Mouse (Mus musculus) heart, adult 8-10 months (tissue): ENCODE results near the gene Cdk2. TPM values are rescaled to one million over a fixed set of nuclear protein-coding genes. Genes with fewer than 3 reads are reported as not detected.

Experiments
- DNase-seq: peaks from one replicate; pipeline ENCODE4 v3.0.0; 2022; ENCODE audit warnings: low spot score
- total RNA-seq, 4 experiments: library from RNA; stranded (reverse); gene quantifications; 2 replicates each; pipeline ENCODE4 v1.2.4; 2022

Gene Cdk2
- total RNA-seq, 4 experiments from 2014 or later = 8.0 to 8.8 (median 8.5) TPM

GRCm38 (mm10) chr10:128656731-128657130 lies 48.1 kb downstream of the Cdk2 start:
- no peak for DNase-seq

- no peak for DNase-seq
Measured at GRCm38 (mm10) chr10:128655254-128655653, 49.6 kb downstream of the Cdk2 start.

GRCm38 (mm10) chr10:128653866-128654265 lies 51.0 kb downstream of the Cdk2 start:
- DNase-seq = no peak

Other genes with a start within 250 kb of the Cdk2 start
- gene Smarcc2, start 245.8 kb downstream of the Cdk2 start, total RNA-seq = 10 to 100 TPM; 76.2 to 83.2 (median 79.1) TPM
- 100 to 1,000 TPM; 202 to 251 (median 236) TPM for gene Myl6, start 210.9 kb downstream of the Cdk2 start, total RNA-seq
- gene Myl6b, start 206.3 kb downstream of the Cdk2 start, total RNA-seq = 1 to 10 TPM; 3.2 to 4.1 (median 3.4) TPM
- gene Esyt1, start 179.2 kb downstream of the Cdk2 start, total RNA-seq = 10 to 100 TPM; 16.5 to 17.5 (median 17.1) TPM
- gene Zc3h10, start 157.3 kb downstream of the Cdk2 start, total RNA-seq = 1 to 10 TPM; 5.7 to 9.9 (median 6.8) TPM
- 1,000 to 10,000 TPM; 1,313 to 1,574 (median 1,476) TPM for gene Rpl41, start 155.7 kb downstream of the Cdk2 start, total RNA-seq
- gene Pa2g4, start 139.0 kb downstream of the Cdk2 start, total RNA-seq = 10 to 100 TPM; 35.0 to 47.9 (median 39.4) TPM
- gene Erbb3, start 115.4 kb downstream of the Cdk2 start, total RNA-seq = 1 to 10 TPM; 6.9 to 8.5 (median 7.9) TPM
- 100 to 1,000 TPM; 142 to 284 (median 234) TPM for gene Rps26, start 78.3 kb downstream of the Cdk2 start, total RNA-seq
- 1 to 10 TPM in 1 of 4 experiments, under 1 TPM in 3; 0.49 to 2.3 (median 0.55) TPM for gene Ikzf4, start 59.0 kb downstream of the Cdk2 start, total RNA-seq
- 10 to 100 TPM; 23.1 to 28.7 (median 25.9) TPM for gene Suox, start 31.0 kb downstream of the Cdk2 start, total RNA-seq
- 10 to 100 TPM; 84.0 to 87.9 (median 85.0) TPM for gene Rab5b, start 8.8 kb downstream of the Cdk2 start, total RNA-seq
- gene Pmel, start 836 bp downstream of the Cdk2 start, total RNA-seq = under 1 TPM; 0.29 to 0.79 (median 0.44) TPM
- gene Dgka, start 39.8 kb upstream of the Cdk2 start, total RNA-seq = 10 to 100 TPM; 11.3 to 12.9 (median 12.6) TPM
- 10 to 100 TPM in 1 of 4 experiments, 1 to 10 TPM in 3; 7.9 to 11.1 (median 9.4) TPM for gene Pym1, start 42.9 kb upstream of the Cdk2 start, total RNA-seq
- 1 to 10 TPM; 2.2 to 2.8 (median 2.5) TPM for gene Mmp19, start 85.9 kb upstream of the Cdk2 start, total RNA-seq
- 10 to 100 TPM; 34.7 to 38.9 (median 35.9) TPM for gene Dnajc14, start 99.0 kb upstream of the Cdk2 start, total RNA-seq
- 1 to 10 TPM; 4.4 to 5.6 (median 4.8) TPM for gene Tmem198b, start 99.3 kb upstream of the Cdk2 start, total RNA-seq
- gene Sarnp, start 112.3 kb upstream of the Cdk2 start, total RNA-seq = 10 to 100 TPM; 31.5 to 40.7 (median 36.8) TPM
- gene Ormdl2, start 116.6 kb upstream of the Cdk2 start, total RNA-seq = 10 to 100 TPM in 1 of 4 experiments, 1 to 10 TPM in 3; 5.8 to 10.5 (median 7.0) TPM
- gene Gdf11, start 186.7 kb upstream of the Cdk2 start, total RNA-seq = 1 to 10 TPM; 1.3 to 3.0 (median 1.9) TPM
- gene Cd63, start 196.0 kb upstream of the Cdk2 start, total RNA-seq = 100 to 1,000 TPM; 121 to 171 (median 135) TPM
- gene Rdh5, start 217.9 kb upstream of the Cdk2 start, total RNA-seq = 1 to 10 TPM; 3.8 to 6.2 (median 5.2) TPM
- gene Bloc1s1, start 219.0 kb upstream of the Cdk2 start, total RNA-seq = 100 to 1,000 TPM; 150 to 260 (median 205) TPM
- 100 to 1,000 TPM; 161 to 179 (median 167) TPM for gene Itga7, start 228.8 kb upstream of the Cdk2 start, total RNA-seq